Mouse (Mus musculus) stomach, embryonic 15.5 days (tissue): ENCODE data around the gene Zdhhc5. TPM values are rescaled to one million over a fixed set of nuclear protein-coding genes. Genes with fewer than 3 reads are reported as not detected.

Experiments
- ATAC-seq: fragments of 200-750 bp; cut with Nextera tagmentation; 2 replicates; pipeline ENCODE4 v1.8.0; 2017; ENCODE audit warnings: low read depth, moderate number of reproducible peaks, moderate TSS enrichment; ENCODE audit not compliant: insufficient read depth, low FRiP score
- H3K27ac ChIP-seq: fragments of 300-500 bp; sonication (generic); 2 replicates; pipeline ENCODE4 v1.5.1; 2015; ENCODE audit warnings: mild to moderate bottlenecking, inconsistent platforms
- H3K27me3 ChIP-seq: fragments of 300-500 bp; sonication (generic); replicated peaks from 2 replicates; pipeline ENCODE4 v1.6.1; 2015; ENCODE audit warnings: inconsistent platforms
- H3K36me3 ChIP-seq: fragments of 300-500 bp; sonication (generic); 2 replicates; pipeline ENCODE4 v1.6.1; 2015; ENCODE audit warnings: inconsistent platforms
- H3K4me1 ChIP-seq: fragments of 300-500 bp; sonication (generic); 2 replicates; pipeline ENCODE4 v1.6.1; 2015; ENCODE audit warnings: inconsistent platforms
- H3K4me2 ChIP-seq: fragments of 300-500 bp; sonication (generic); 2 replicates; pipeline ENCODE4 v1.6.1; 2015; ENCODE audit warnings: mild to moderate bottlenecking, inconsistent platforms
- H3K4me3 ChIP-seq: fragments of 300-500 bp; sonication (generic); replicated peaks from 2 replicates; pipeline ENCODE4 v1.5.1; 2015; ENCODE audit warnings: inconsistent platforms
- H3K9ac ChIP-seq: fragments of 300-500 bp; sonication (generic); 2 replicates; pipeline ENCODE4 v1.6.1; 2015; ENCODE audit warnings: inconsistent platforms
- H3K9me3 ChIP-seq: fragments of 300-500 bp; sonication (generic); 2 replicates; pipeline ENCODE4 v1.6.1; 2016; ENCODE audit warnings: inconsistent platforms
- WGBS: fragments of 180-500 bp; shearing (Covaris S2); methylation state at CpG from one replicate; pipeline ENCODE4 v1.1.7; 2015; 5-methylcytosine and 5-hydroxymethylcytosine counted together
- polyA plus RNA-seq: library from polyadenylated mRNA; unstranded; fragments of >200 nt; fragmentation: Nextera tagmentation; extraction: Ambion mirVana; gene quantifications from 2 replicates; pipeline ENCODE4 v1.2.1, GENCODE M21; 2015

Zdhhc5 gene
- polyA plus RNA-seq, 1 experiment from 2014 or later: 28.5 TPM

GRCm38 (mm10) chr2:84716423-84717355, 1.7 kb upstream of the Zdhhc5 start:
- Histone ChIP-seq H3K4me3 (peak overlapping the region; percentile 96), H3K4me1 (peaks cover 6% of the 10 kb centered on the region; the same call in 1 of the 2 replicates), H3K36me3 (0 out of 2 replicates have a peak, but pooled peaks cover 1% of the 10 kb centered on the region), H3K27ac (peak overlapping the region; percentile 98), H3K9me3 (no peaks in the 10 kb centered on the region), H3K9ac (peak overlapping the region; percentile 32; the same call in 1 of the 2 replicates), H3K4me2 (peak overlapping the region; percentile 64), H3K27me3 (no peaks in the 10 kb centered on the region)
- ATAC-seq: no peak
- WGBS: 31% methylated on average over 9 of the region's 9 CpGs

- ATAC-seq: peak; percentile 93
- WGBS: under 1% methylated on average over 33 of the region's 33 CpGs
- H3K4me3 ChIP-seq: peak overlapping the region; percentile 96
- H3K9ac ChIP-seq: peak overlapping the region; percentile 32; the same call in 1 of the 2 replicates
- no peaks in the 10 kb centered on the region for H3K27me3 ChIP-seq
- H3K36me3 ChIP-seq: peaks cover 2% of the 10 kb centered on the region; the same call in 1 of the 2 replicates
- H3K4me1 ChIP-seq: peaks cover 6% of the 10 kb centered on the region; the same call in 1 of the 2 replicates
- H3K27ac ChIP-seq: peak overlapping the region; percentile 98
- H3K9me3 ChIP-seq: no peaks in the 10 kb centered on the region
- H3K4me2 ChIP-seq: peak overlapping the region; percentile 64
These were observed 782 bp upstream of the Zdhhc5 start for GRCm38 (mm10) chr2:84715562-84716361.

GRCm38 (mm10) chr2:84714422-84714810, 564 bp downstream of the Zdhhc5 start:
- peak overlapping the region; percentile 59 for H3K4me2 ChIP-seq
- no peaks in the 10 kb centered on the region for H3K9me3 ChIP-seq
- under 1% methylated on average over 26 of the region's 26 CpGs for WGBS
- peak overlapping the region; percentile 95 for H3K9ac ChIP-seq
- H3K27me3 ChIP-seq: no peaks in the 10 kb centered on the region
- H3K4me1 ChIP-seq: peaks cover 6% of the 10 kb centered on the region; the same call in 1 of the 2 replicates
- no peak for ATAC-seq
- H3K4me3 ChIP-seq: peak overlapping the region; percentile 96
- H3K27ac ChIP-seq: peak overlapping the region; percentile 98
- peaks cover 12% of the 10 kb centered on the region for H3K36me3 ChIP-seq

- WGBS: 87% methylated on average over 2 of the region's 2 CpGs
- H3K9ac ChIP-seq: no peak overlapping the region
- ATAC-seq: no peak
- peaks cover 27% of the 10 kb centered on the region for H3K36me3 ChIP-seq
- H3K27me3 ChIP-seq: no peaks in the 10 kb centered on the region
- no peak overlapping the region for H3K4me2 ChIP-seq
- no peaks in the 10 kb centered on the region for H3K9me3 ChIP-seq
- no peak overlapping the region for H3K4me3 ChIP-seq
- H3K27ac ChIP-seq: no peak overlapping the region
- peaks cover 8% of the 10 kb centered on the region for H3K4me1 ChIP-seq
These were observed 3.1 kb downstream of the Zdhhc5 start for GRCm38 (mm10) chr2:84711898-84712297.

GRCm38 (mm10) chr2:84707523-84707922, 7.5 kb downstream of the Zdhhc5 start:
- peaks cover 35% of the 10 kb centered on the region for H3K36me3 ChIP-seq
- H3K9me3 ChIP-seq: no peaks in the 10 kb centered on the region
- no peak overlapping the region for H3K4me2 ChIP-seq
- H3K9ac ChIP-seq: no peak overlapping the region
- peaks cover 4% of the 10 kb centered on the region; the same call in 1 of the 2 replicates for H3K4me1 ChIP-seq
- no peak for ATAC-seq
- H3K27ac ChIP-seq: no peak overlapping the region
- H3K4me3 ChIP-seq: no peak overlapping the region
- H3K27me3 ChIP-seq: no peaks in the 10 kb centered on the region
- 74% methylated on average over 1 of the region's 1 CpGs for WGBS

- no peak for ATAC-seq
- Histone ChIP-seq H3K36me3 (peaks cover 28% of the 10 kb centered on the region), H3K27ac (peak overlapping the region; percentile 75)
These were observed 9.7 kb downstream of the Zdhhc5 start for GRCm38 (mm10) chr2:84705295-84705694.

GRCm38 (mm10) chr2:84704329-84704728, 10.7 kb downstream of the Zdhhc5 start:
- H3K9ac ChIP-seq: no peak overlapping the region
- H3K27me3 ChIP-seq: no peaks in the 10 kb centered on the region
- H3K27ac ChIP-seq: peak overlapping the region; percentile 75; the same call in 1 of the 2 replicates
- H3K36me3 ChIP-seq: peaks cover 23% of the 10 kb centered on the region
- peaks cover 4% of the 10 kb centered on the region; the same call in 1 of the 2 replicates for H3K4me1 ChIP-seq
- no peak overlapping the region for H3K4me2 ChIP-seq
- no peak for ATAC-seq
- H3K9me3 ChIP-seq: no peaks in the 10 kb centered on the region
- WGBS: 77% methylated on average over 5 of the region's 5 CpGs
- no peak overlapping the region for H3K4me3 ChIP-seq

More at GRCm38 (mm10) chr2:84705295-84705694, 9.7 kb downstream of the Zdhhc5 start:
- Histone ChIP-seq H3K9me3 (no peaks in the 10 kb centered on the region), H3K4me1 (peaks cover 4% of the 10 kb centered on the region; the same call in 1 of the 2 replicates), H3K4me2 (no peak overlapping the region), H3K4me3 (no peak overlapping the region), H3K9ac (no peak overlapping the region), H3K27me3 (no peaks in the 10 kb centered on the region)
- WGBS: 84% methylated on average over 1 of the region's 1 CpGs

- Histone ChIP-seq H3K9me3 (no peaks in the 10 kb centered on the region), H3K27ac (no peak overlapping the region), H3K9ac (no peak overlapping the region), H3K4me3 (no peak overlapping the region), H3K4me1 (peaks cover 4% of the 10 kb centered on the region; the same call in 1 of the 2 replicates), H3K27me3 (no peaks in the 10 kb centered on the region), H3K4me2 (no peak overlapping the region), H3K36me3 (peaks cover 19% of the 10 kb centered on the region)
- ATAC-seq: no peak
- WGBS: 91% methylated on average over 1 of the region's 1 CpGs
These were observed 11.5 kb downstream of the Zdhhc5 start for GRCm38 (mm10) chr2:84703497-84703896.

GRCm38 (mm10) chr2:84695007-84695695, 19.8 kb downstream of the Zdhhc5 start:
- no peak; the same call in 1 of the 2 replicates for ATAC-seq
- H3K4me2 ChIP-seq: no peak overlapping the region
- H3K9ac ChIP-seq: no peak overlapping the region
- no peaks in the 10 kb centered on the region for H3K9me3 ChIP-seq
- H3K4me1 ChIP-seq: no peaks in the 10 kb centered on the region
- H3K4me3 ChIP-seq: no peak overlapping the region
- peaks cover 30% of the 10 kb centered on the region for H3K36me3 ChIP-seq
- H3K27me3 ChIP-seq: no peaks in the 10 kb centered on the region
- no peak overlapping the region for H3K27ac ChIP-seq
- 71% methylated on average over 5 of the region's 5 CpGs for WGBS

- no peaks in the 10 kb centered on the region for H3K4me1 ChIP-seq
- WGBS: 93% methylated on average over 12 of the region's 12 CpGs
- H3K36me3 ChIP-seq: peaks cover 65% of the 10 kb centered on the region
- H3K4me3 ChIP-seq: no peak overlapping the region
- H3K4me2 ChIP-seq: no peak overlapping the region
- H3K27me3 ChIP-seq: no peaks in the 10 kb centered on the region
- H3K9ac ChIP-seq: no peak overlapping the region
- ATAC-seq: no peak
- no peaks in the 10 kb centered on the region for H3K9me3 ChIP-seq
- no peak overlapping the region for H3K27ac ChIP-seq
These were observed 24.9 kb downstream of the Zdhhc5 start for GRCm38 (mm10) chr2:84690050-84690449.
